Mouse (Mus musculus): ENCODE results near the gene Pdk2. TPM values are rescaled to one million over a fixed set of nuclear protein-coding genes. Genes with fewer than 3 reads are reported as not detected.

Pdk2 gene
- total RNA-seq, 1 experiment = 1.7 TPM

DNA sequence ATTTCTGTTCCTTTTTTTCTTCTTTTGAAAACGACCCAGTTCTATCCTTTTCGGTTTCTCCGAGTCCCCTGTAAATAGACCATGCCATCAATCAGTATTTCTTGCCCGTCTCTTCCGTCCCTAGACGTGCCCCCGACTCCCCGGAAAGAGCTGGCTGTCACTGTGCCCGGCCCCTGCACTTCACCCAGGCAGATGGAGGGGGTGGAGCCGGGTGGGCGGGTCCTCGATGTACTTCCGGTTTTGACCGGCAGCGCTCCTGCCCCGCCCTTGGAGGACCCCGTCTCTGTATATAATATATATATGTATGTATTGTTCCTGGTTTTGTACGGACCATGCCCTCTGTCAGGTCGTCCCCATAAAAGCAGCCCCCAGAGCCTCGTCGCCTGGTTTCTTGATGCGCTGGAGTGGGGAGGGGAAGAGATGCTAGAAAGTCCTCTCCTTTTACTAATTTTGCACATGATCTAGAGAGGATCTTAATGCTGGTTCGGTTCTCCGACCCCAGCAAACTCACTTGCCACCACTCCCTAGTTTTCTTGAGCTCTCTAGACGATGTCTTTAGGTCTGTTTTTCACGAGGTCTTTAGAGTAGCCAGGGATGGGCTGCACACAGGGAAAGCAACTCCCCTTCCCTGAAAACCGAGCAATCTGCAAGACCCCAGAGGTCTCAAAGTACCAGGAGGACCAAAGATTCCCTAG is 34.5 kb downstream of the Pdk2 start:
- TF ChIP-seq CHD2 (IDR thresholded peaks at IDR 0.05; ENCODE audit: low read depth, low read length) (no peak), ZC3H11A (IDR thresholded peaks at IDR 0.05; ENCODE audit: borderline replicate concordance, low read depth, low read length) (no peak), ZNF384 (IDR thresholded peaks at IDR 0.05; ENCODE audit: low read depth, low read length) (no peak), MAFK (IDR thresholded peaks at IDR 0.05; ENCODE audit: insufficient read depth, low read depth, low read length) (no peak), HCFC1 (IDR thresholded peaks at IDR 0.05; ENCODE audit: borderline replicate concordance, insufficient read depth, low read length) (no peak)
- Histone ChIP-seq H3K9me3 (ENCODE audit: control insufficient read depth, insufficient read depth, low read depth, low read length) (no peaks in the 10 kb centered on the region), H3K9ac (ENCODE audit: insufficient read depth, low read depth, low read length, poor library complexity, severe bottlenecking) (no peak overlapping the region), H3K36me3 (ENCODE audit: control insufficient read depth, insufficient read depth, low read length, poor library complexity, severe bottlenecking) (peaks cover 18% of the 10 kb centered on the region), H3K27ac (ENCODE audit: insufficient read depth, low read depth, low read length, poor library complexity, severe bottlenecking) (no peak overlapping the region), H3K4me3 (ENCODE audit: insufficient read depth in 1 of 2, low read depth in 1 of 2, low read length in 2 of 2, poor library complexity in 1 of 2, severe bottlenecking in 1 of 2) (peak overlapping the region in 1 of 2 experiments; percentile 31; a peak in 1 of 4 replicates), H3K4me1 (ENCODE audit: control insufficient read depth in 2 of 2, insufficient read depth in 2 of 2, low read length in 2 of 2, poor library complexity in 1 of 2) (peaks cover 2 to 10% of the 10 kb centered on the region in 2 experiments; a peak in 2 of 4 replicates)
- in situ Hi-C loops (cut with MboI; ENCODE audit: low sequenced_read_pairs in 2 of 2, unreplicated experiment in 2 of 2) = no loop called here
- DNase-seq (ENCODE audit: low read depth, low spot score) = no peak

DNA sequence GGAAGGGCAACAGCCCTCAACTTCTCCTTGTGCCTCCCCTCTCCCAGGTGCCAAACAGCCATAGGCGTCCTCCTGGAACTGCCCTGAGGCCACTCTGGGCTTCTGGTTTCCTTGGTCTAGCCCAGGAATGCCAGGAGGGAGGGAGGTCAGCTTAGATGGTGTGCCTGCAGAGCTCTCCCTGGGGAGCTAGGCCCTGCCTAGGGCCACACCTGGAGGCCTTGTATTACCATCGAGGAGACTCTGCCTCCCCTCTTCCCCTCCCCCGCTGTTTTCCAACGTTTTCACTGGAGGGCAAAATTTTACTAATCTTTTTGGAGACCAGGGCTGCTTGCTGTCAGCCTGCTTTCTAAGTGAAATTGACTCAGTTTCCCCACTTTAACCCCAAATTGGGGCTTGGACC is 35.1 kb downstream of the Pdk2 start:
- no peak for TF ChIP-seq ZNF384 (IDR thresholded peaks at IDR 0.05; ENCODE audit: low read depth, low read length)
- TF ChIP-seq ZC3H11A (IDR thresholded peaks at IDR 0.05; ENCODE audit: borderline replicate concordance, low read depth, low read length) = no peak
- no peak for TF ChIP-seq MAFK (IDR thresholded peaks at IDR 0.05; ENCODE audit: insufficient read depth, low read depth, low read length)
- TF ChIP-seq HCFC1 (IDR thresholded peaks at IDR 0.05; ENCODE audit: borderline replicate concordance, insufficient read depth, low read length) = no peak
- Histone ChIP-seq H3K4me3 (ENCODE audit: insufficient read depth in 1 of 2, low read depth in 1 of 2, low read length in 2 of 2, poor library complexity in 1 of 2, severe bottlenecking in 1 of 2) (no peak overlapping the region), H3K9me3 (ENCODE audit: control insufficient read depth, insufficient read depth, low read depth, low read length) (no peaks in the 10 kb centered on the region), H3K27ac (ENCODE audit: insufficient read depth, low read depth, low read length, poor library complexity, severe bottlenecking) (no peak overlapping the region), H3K4me1 (ENCODE audit: control insufficient read depth in 2 of 2, insufficient read depth in 2 of 2, low read length in 2 of 2, poor library complexity in 1 of 2) (peaks cover 2 to 10% of the 10 kb centered on the region in 2 experiments; a peak in 2 of 4 replicates), H3K36me3 (ENCODE audit: control insufficient read depth, insufficient read depth, low read length, poor library complexity, severe bottlenecking) (peaks cover 23% of the 10 kb centered on the region), H3K9ac (ENCODE audit: insufficient read depth, low read depth, low read length, poor library complexity, severe bottlenecking) (no peak overlapping the region)
- no peak for DNase-seq (ENCODE audit: low read depth, low spot score)
- in situ Hi-C loops (cut with MboI; ENCODE audit: low sequenced_read_pairs in 2 of 2, unreplicated experiment in 2 of 2) = no loop called here

DNA sequence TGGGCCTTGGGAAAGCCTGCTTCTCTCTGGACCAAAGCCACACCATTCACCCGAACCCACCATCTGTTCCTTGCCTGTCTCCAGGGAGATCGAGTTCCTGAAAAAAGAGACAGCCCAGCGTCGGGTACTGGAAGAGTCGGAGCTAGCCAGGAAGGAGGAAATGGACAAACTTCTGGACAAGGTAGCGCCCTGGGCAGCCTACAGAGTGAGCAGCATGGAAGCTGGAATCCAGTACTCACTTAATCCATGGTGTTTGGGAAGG is 36.3 kb downstream of the Pdk2 start:
- no peak for TF ChIP-seq ZC3H11A (IDR thresholded peaks at IDR 0.05; ENCODE audit: borderline replicate concordance, low read depth, low read length)
- TF ChIP-seq HCFC1 (IDR thresholded peaks at IDR 0.05; ENCODE audit: borderline replicate concordance, insufficient read depth, low read length) = no peak
- TF ChIP-seq ZNF384 (IDR thresholded peaks at IDR 0.05; ENCODE audit: low read depth, low read length) = no peak
- TF ChIP-seq CHD2 (IDR thresholded peaks at IDR 0.05; ENCODE audit: low read depth, low read length) = no peak
- TF ChIP-seq MAFK (IDR thresholded peaks at IDR 0.05; ENCODE audit: insufficient read depth, low read depth, low read length) = no peak
- in situ Hi-C loops (cut with MboI; ENCODE audit: low sequenced_read_pairs in 2 of 2, unreplicated experiment in 2 of 2) = no loop called here
- peaks cover 2 to 15% of the 10 kb centered on the region in 2 experiments; a peak in 2 of 4 replicates for H3K4me1 ChIP-seq (ENCODE audit: control insufficient read depth in 2 of 2, insufficient read depth in 2 of 2, low read length in 2 of 2, poor library complexity in 1 of 2)
- no peak overlapping the region for H3K9ac ChIP-seq (ENCODE audit: insufficient read depth, low read depth, low read length, poor library complexity, severe bottlenecking)
- no peak overlapping the region for H3K4me3 ChIP-seq (ENCODE audit: insufficient read depth in 1 of 2, low read depth in 1 of 2, low read length in 2 of 2, poor library complexity in 1 of 2, severe bottlenecking in 1 of 2)
- H3K27ac ChIP-seq (ENCODE audit: insufficient read depth, low read depth, low read length, poor library complexity, severe bottlenecking) = no peak overlapping the region
- H3K9me3 ChIP-seq (ENCODE audit: control insufficient read depth, insufficient read depth, low read depth, low read length) = no peaks in the 10 kb centered on the region
- no peak for DNase-seq (ENCODE audit: low read depth, low spot score)
- peaks cover 23% of the 10 kb centered on the region for H3K36me3 ChIP-seq (ENCODE audit: control insufficient read depth, insufficient read depth, low read length, poor library complexity, severe bottlenecking)

GRCm38 (mm10) chr11:95004136-95004936 is 36.8 kb downstream of the Pdk2 start:
- Histone ChIP-seq H3K36me3 (ENCODE audit: control insufficient read depth, insufficient read depth, low read length, poor library complexity, severe bottlenecking) (peaks cover 23% of the 10 kb centered on the region), H3K9me3 (ENCODE audit: control insufficient read depth, insufficient read depth, low read depth, low read length) (no peaks in the 10 kb centered on the region), H3K27ac (ENCODE audit: insufficient read depth, low read depth, low read length, poor library complexity, severe bottlenecking) (no peak overlapping the region), H3K9ac (ENCODE audit: insufficient read depth, low read depth, low read length, poor library complexity, severe bottlenecking) (no peak overlapping the region), H3K4me3 (ENCODE audit: insufficient read depth in 1 of 2, low read depth in 1 of 2, low read length in 2 of 2, poor library complexity in 1 of 2, severe bottlenecking in 1 of 2) (no peak overlapping the region), H3K4me1 (ENCODE audit: control insufficient read depth in 2 of 2, insufficient read depth in 2 of 2, low read length in 2 of 2, poor library complexity in 1 of 2) (peaks cover 2 to 15% of the 10 kb centered on the region in 2 experiments; a peak in 2 of 4 replicates)
- in situ Hi-C loops (cut with MboI; ENCODE audit: low sequenced_read_pairs in 2 of 2, unreplicated experiment in 2 of 2) = no loop called here
- TF ChIP-seq ZC3H11A (IDR thresholded peaks at IDR 0.05; ENCODE audit: borderline replicate concordance, low read depth, low read length) (no peak), CHD2 (IDR thresholded peaks at IDR 0.05; ENCODE audit: low read depth, low read length) (no peak), MAFK (IDR thresholded peaks at IDR 0.05; ENCODE audit: insufficient read depth, low read depth, low read length) (no peak), HCFC1 (IDR thresholded peaks at IDR 0.05; ENCODE audit: borderline replicate concordance, insufficient read depth, low read length) (no peak), ZNF384 (IDR thresholded peaks at IDR 0.05; ENCODE audit: low read depth, low read length) (no peak)
- DNase-seq (ENCODE audit: low read depth, low spot score) = no peak
